Mouse (Mus musculus) embryonic facial prominence, embryonic 10.5 days (tissue): Measurements from ENCODE around the gene Dnah7c. TPM values are rescaled to one million over a fixed set of nuclear protein-coding genes. Genes with fewer than 3 reads are reported as not detected.
A peak's percentile ranks its signal among the peaks of the same experiment; 100 is the strongest.
"Not testable (repeated sequence)": the region's sequence is repeated elsewhere in the genome, so short reads cannot be mapped to it uniquely, and the experiment has no call there.

Experiments used
- DNase-seq: peaks from one replicate; pipeline ENCODE4 v3.0.0-alpha.2; 2017; ENCODE audit warnings: low spot score
- H3K27ac ChIP-seq: fragments of 300-500 bp; sonication (generic); replicated peaks from 2 replicates; pipeline ENCODE4 v1.5.1; 2016; ENCODE audit warnings: mild to moderate bottlenecking
- H3K27me3 ChIP-seq: fragments of 300-500 bp; sonication (generic); replicated peaks from 2 replicates; pipeline ENCODE4 v1.6.1; 2016; ENCODE audit warnings: low read depth, mild to moderate bottlenecking; ENCODE audit not compliant: poor library complexity, severe bottlenecking
- H3K36me3 ChIP-seq: fragments of 300-500 bp; sonication (generic); replicated peaks from 2 replicates; pipeline ENCODE4 v1.6.1; 2016; ENCODE audit warnings: mild to moderate bottlenecking, moderate library complexity
- H3K4me1 ChIP-seq: fragments of 300-500 bp; sonication (generic); 2 replicates; pipeline ENCODE4 v1.6.1; 2016
- H3K4me3 ChIP-seq: fragments of 300-500 bp; sonication (generic); 2 replicates; pipeline ENCODE4 v1.5.1; 2016; ENCODE audit warnings: mild to moderate bottlenecking, moderate library complexity
- H3K9me3 ChIP-seq: fragments of 300-500 bp; sonication (generic); 2 replicates; pipeline ENCODE4 v1.6.1; 2016; ENCODE audit warnings: mild to moderate bottlenecking
- WGBS: fragments of 180-500 bp; shearing (Covaris S2); methylation state at CpG from one replicate; pipeline ENCODE4 v1.1.7; 2016; 5-methylcytosine and 5-hydroxymethylcytosine counted together
- polyA plus RNA-seq: library from polyadenylated mRNA; unstranded; fragments of >200 nt; fragmentation: Nextera tagmentation; extraction: Ambion mirVana; gene quantifications from 2 replicates; pipeline ENCODE4 v1.2.1, GENCODE M21; 2016

The Dnah7c gene
- polyA plus RNA-seq = 0.11 and 0.12 TPM in 2 replicates

GRCm38 (mm10) chr1:46425137-46425925, at the start of gene Dnah7c:
TSS of gene Dnah7c (plus strand) at chr1:46425592.
- no peaks in the 10 kb centered on the region for H3K27me3 ChIP-seq
- H3K4me1 ChIP-seq = peaks cover 8% of the 10 kb centered on the region
- 10% methylated on average over 30 of the region's 30 CpGs for WGBS
- H3K36me3 ChIP-seq = no peaks in the 10 kb centered on the region
- H3K27ac ChIP-seq = peak within 1 kb of the TSS; percentile 76
- no peaks in the 10 kb centered on the region for H3K9me3 ChIP-seq
- peak; percentile 69 for DNase-seq
- peak within 1 kb of the TSS; percentile 68 for H3K4me3 ChIP-seq

- H3K27me3 ChIP-seq, H3K9me3 ChIP-seq, DNase-seq, H3K36me3 ChIP-seq, H3K4me3 ChIP-seq, H3K4me1 ChIP-seq, H3K27ac ChIP-seq: not testable (repeated sequence)
- 95% methylated on average over 3 of the region's 3 CpGs for WGBS
These were observed 44.8 kb upstream of the Dnah7c start for GRCm38 (mm10) chr1:46380641-46381040.

GRCm38 (mm10) chr1:46394681-46395297, 30.6 kb upstream of the Dnah7c start:
- H3K4me3 ChIP-seq, H3K36me3 ChIP-seq, DNase-seq, H3K4me1 ChIP-seq, H3K27ac ChIP-seq, H3K9me3 ChIP-seq, H3K27me3 ChIP-seq: not testable (repeated sequence)
- 83% methylated on average over 4 of the region's 4 CpGs for WGBS

GRCm38 (mm10) chr1:46408324-46409115, 16.9 kb upstream of the Dnah7c start:
- H3K9me3 ChIP-seq = no peaks in the 10 kb centered on the region
- no peak overlapping the region for H3K4me3 ChIP-seq
- H3K4me1 ChIP-seq = no peaks in the 10 kb centered on the region
- WGBS = 83% methylated on average over 6 of the region's 6 CpGs
- H3K27me3 ChIP-seq = no peaks in the 10 kb centered on the region
- no peak for DNase-seq
- H3K27ac ChIP-seq = no peak overlapping the region
- H3K36me3 ChIP-seq = no peaks in the 10 kb centered on the region

GRCm38 (mm10) chr1:46414798-46415197, 10.6 kb upstream of the Dnah7c start:
- H3K4me1 ChIP-seq, H3K9me3 ChIP-seq, H3K27me3 ChIP-seq, DNase-seq, H3K4me3 ChIP-seq, H3K36me3 ChIP-seq, H3K27ac ChIP-seq: not testable (repeated sequence)
- WGBS = 92% methylated on average over 7 of the region's 7 CpGs

GRCm38 (mm10) chr1:46416946-46417345, 8.4 kb upstream of the Dnah7c start:
- not testable (repeated sequence) for H3K27me3 ChIP-seq, H3K36me3 ChIP-seq, H3K4me1 ChIP-seq, DNase-seq, H3K4me3 ChIP-seq, H3K27ac ChIP-seq, H3K9me3 ChIP-seq
- WGBS = 21% methylated on average over 3 of the region's 3 CpGs

- H3K9me3 ChIP-seq, H3K4me1 ChIP-seq, DNase-seq, H3K27ac ChIP-seq, H3K4me3 ChIP-seq, H3K36me3 ChIP-seq, H3K27me3 ChIP-seq: not testable (repeated sequence)
- 81% methylated on average over 4 of the region's 4 CpGs for WGBS
These were observed 6.4 kb upstream of the Dnah7c start for GRCm38 (mm10) chr1:46418966-46419365.

GRCm38 (mm10) chr1:46428401-46428800, 3.0 kb downstream of the Dnah7c start:
- Histone ChIP-seq H3K27me3 (no peaks in the 10 kb centered on the region), H3K9me3 (no peaks in the 10 kb centered on the region), H3K36me3 (no peaks in the 10 kb centered on the region), H3K27ac (no peak overlapping the region), H3K4me3 (no peak overlapping the region), H3K4me1 (peaks cover 8% of the 10 kb centered on the region)
- WGBS = 78% methylated on average over 2 of the region's 2 CpGs
- no peak for DNase-seq

- not testable (repeated sequence) for H3K27ac ChIP-seq, DNase-seq, H3K4me1 ChIP-seq, H3K36me3 ChIP-seq, H3K27me3 ChIP-seq, H3K9me3 ChIP-seq, H3K4me3 ChIP-seq
- 76% methylated on average over 1 of the region's 1 CpGs for WGBS
These were observed 89.3 kb downstream of the Dnah7c start for GRCm38 (mm10) chr1:46514671-46515070.

- Histone ChIP-seq H3K36me3 (no peaks in the 10 kb centered on the region), H3K27me3 (no peaks in the 10 kb centered on the region), H3K27ac (no peak overlapping the region), H3K4me1 (no peaks in the 10 kb centered on the region), H3K4me3 (no peak overlapping the region), H3K9me3 (no peaks in the 10 kb centered on the region)
- no peak for DNase-seq
These were observed 95.6 kb downstream of the Dnah7c start for GRCm38 (mm10) chr1:46521032-46521431.

- not testable (repeated sequence) for H3K27ac ChIP-seq, H3K4me3 ChIP-seq, H3K4me1 ChIP-seq, DNase-seq, H3K27me3 ChIP-seq, H3K9me3 ChIP-seq, H3K36me3 ChIP-seq
- WGBS = 57% methylated on average over 3 of the region's 3 CpGs
These were observed 101.1 kb downstream of the Dnah7c start for GRCm38 (mm10) chr1:46526537-46526936.

- no peaks in the 10 kb centered on the region for H3K9me3 ChIP-seq
- no peak for DNase-seq
- WGBS = 71% methylated on average over 2 of the region's 2 CpGs
- no peaks in the 10 kb centered on the region for H3K36me3 ChIP-seq
- no peak overlapping the region for H3K4me3 ChIP-seq
- no peaks in the 10 kb centered on the region for H3K4me1 ChIP-seq
- no peaks in the 10 kb centered on the region for H3K27me3 ChIP-seq
- H3K27ac ChIP-seq = no peak overlapping the region
These were observed 119.5 kb downstream of the Dnah7c start for GRCm38 (mm10) chr1:46544812-46545421.
